Comparison of ENCODE assay signal across 15 mouse cellular contexts in genomic region chr3:37397646-37398045, GRCm38 (mm10). TPM values are rescaled to one million over a fixed set of nuclear protein-coding genes. Genes with fewer than 3 reads are reported as not detected.
"Had no signal": no experiment of that assay in that cellular context is flagged by ENCODE, and none has a peak within 500 bp of the region (broad histone marks: within the 10 kb centered on the region; RNA-seq: fewer than 3 reads in every experiment).

No protein-coding gene starts in this region.

- ATAC-seq: liver, embryonic 12.5 days had no signal

- H3K27me3 ChIP-seq: limb, embryonic 15.5 days; liver, embryonic 12.5 days; neural tube, embryonic 12.5 days had no signal

- H3K9me3 ChIP-seq: limb, embryonic 15.5 days; liver, embryonic 12.5 days; midbrain, embryonic 10.5 days; neural tube, embryonic 12.5 days had no signal

- H3K9ac ChIP-seq: limb, embryonic 15.5 days; liver, embryonic 12.5 days; neural tube, embryonic 12.5 days had no signal

- DNase-seq: kidney, adult 9 months; kidney, postnatal 36 days; layer of hippocampus, adult 9-11 months; layer of hippocampus, postnatal 36 days; midbrain, embryonic 14.5 days; spleen, adult 18-20 months; thymus, adult 2 months; thymus, postnatal 25 days had no signal

- H3K4me1 ChIP-seq: liver, embryonic 12.5 days; midbrain, embryonic 10.5 days; neural tube, embryonic 12.5 days had no signal

- H3K4me3 ChIP-seq: limb, embryonic 15.5 days; liver, embryonic 12.5 days; midbrain, embryonic 10.5 days; myocyte; neural tube, embryonic 12.5 days had no signal

- H3K4me2 ChIP-seq: limb, embryonic 15.5 days; liver, embryonic 12.5 days; neural tube, embryonic 12.5 days had no signal

- H3K27ac ChIP-seq: kidney, postnatal 0 days; limb, embryonic 15.5 days; liver, embryonic 12.5 days; midbrain, embryonic 10.5 days; neural tube, embryonic 12.5 days had no signal

- H3K36me3 ChIP-seq: limb, embryonic 15.5 days; liver, embryonic 12.5 days; midbrain, embryonic 10.5 days; neural tube, embryonic 12.5 days had no signal

RNA-seq across cellular contexts. Expression of gene Fgf2, which starts 49.5 kb away (rescaled TPM):
- total RNA-seq: megakaryocyte, adult 5-6 weeks had no signal
